Mouse (Mus musculus) CH12.LX (cell line): Measurements from ENCODE around the gene Col24a1. TPM values are rescaled to one million over a fixed set of nuclear protein-coding genes. Genes with fewer than 3 reads are reported as not detected.
A peak's percentile ranks its signal among the peaks of the same experiment; 100 is the strongest.

ENCODE experiments used
- DNase-seq: peaks from one replicate; pipeline ENCODE4 v3.0.0-alpha.2; 2013; ENCODE audit errors: extremely low read depth
- H3K27ac ChIP-seq: 2 replicates; pipeline ENCODE4 v1.5.1; 2012; ENCODE audit warnings: low read depth, mild to moderate bottlenecking, control low read depth, moderate library complexity; ENCODE audit not compliant: insufficient read depth
- H3K27me3 ChIP-seq: replicated peaks from 2 replicates; pipeline ENCODE3; 2012; ENCODE audit warnings: inconsistent platforms
- H3K36me3 ChIP-seq, 2 experiments: replicated peaks in 1 of 2; 2 replicates each; pipeline versions ENCODE3 to v1.6.1; 2012; ENCODE audit warnings: inconsistent platforms in 1 of 2, low read length in 1 of 2, mild to moderate bottlenecking in 1 of 2, mixed read lengths in 1 of 2, moderate library complexity in 1 of 2; ENCODE audit not compliant: control insufficient read depth in 1 of 2, insufficient read depth in 1 of 2
- H3K4me1 ChIP-seq, 2 experiments: 2 replicates each; pipeline ENCODE4 v1.6.1; 2012; ENCODE audit warnings: inconsistent platforms in 1 of 2, moderate library complexity in 1 of 2; ENCODE audit not compliant: insufficient read depth in 2 of 2, control insufficient read depth in 1 of 2
- H3K4me2 ChIP-seq: 2 replicates; pipeline ENCODE4 v1.6.1; 2012; ENCODE audit warnings: low read depth, mild to moderate bottlenecking, control low read depth; ENCODE audit not compliant: poor library complexity, insufficient read depth, severe bottlenecking
- H3K4me3 ChIP-seq, 3 experiments: fragments of 150-350 bp in 1 of 3; sonication (generic) in 1 of 3; replicated peaks in 1 of 3; 2 replicates each; pipeline versions ENCODE3 to v1.5.1; 2011 to 2012; ENCODE audit warnings: low read depth in 2 of 3, low read length in 2 of 3, mild to moderate bottlenecking in 2 of 3, moderate library complexity in 2 of 3, control low read depth in 1 of 3, improper control_type of control experiment in 1 of 3, inconsistent platforms in 1 of 3, mixed read lengths in 1 of 3; ENCODE audit not compliant: poor library complexity in 1 of 3
- H3K79me2 ChIP-seq: replicated peaks from 2 replicates; pipeline ENCODE4 v1.6.1; 2012; ENCODE audit warnings: mild to moderate bottlenecking, moderate library complexity; ENCODE audit not compliant: control insufficient read depth, poor library complexity, insufficient read depth, severe bottlenecking; ENCODE audit errors: extremely low read depth
- H3K9ac ChIP-seq: 2 replicates; pipeline ENCODE4 v1.6.1; 2012; ENCODE audit warnings: low read depth, mild to moderate bottlenecking, control low read depth, moderate library complexity; ENCODE audit not compliant: insufficient read depth
- H3K9me3 ChIP-seq: replicated peaks from 2 replicates; pipeline ENCODE3; 2012; ENCODE audit warnings: low read length, inconsistent platforms, mixed read lengths
- CHD2 ChIP-seq: IDR thresholded peaks from 2 replicates; pipeline ENCODE4 v1.6.1; 2011; ENCODE audit warnings: low read length, improper control_type of control experiment
- CTCF ChIP-seq, 2 experiments: IDR thresholded peaks in 1 of 2; conservative IDR thresholded peaks in 1 of 2; 2 replicates each; pipeline ENCODE4 v1.5.1; 2011 to 2012; ENCODE audit warnings: low read depth in 2 of 2, low read length in 2 of 2, improper control_type of control experiment in 1 of 2, inconsistent platforms in 1 of 2, mild to moderate bottlenecking in 1 of 2, moderate library complexity in 1 of 2
- ELF1 ChIP-seq: IDR thresholded peaks from 2 replicates; pipeline ENCODE4 v1.6.1; 2014; ENCODE audit warnings: low read depth, mild to moderate bottlenecking, inconsistent platforms, low read length, improper control_type of control experiment
- HCFC1 ChIP-seq: IDR thresholded peaks from 2 replicates; pipeline ENCODE4 v1.6.1; 2012; ENCODE audit warnings: low read depth, mild to moderate bottlenecking, inconsistent platforms, low read length, improper control_type of control experiment
- JUND ChIP-seq: conservative IDR thresholded peaks from 2 replicates; pipeline ENCODE4 v1.6.1; 2011; ENCODE audit warnings: low read depth, low read length, improper control_type of control experiment
- MAFK ChIP-seq: IDR thresholded peaks from 2 replicates; pipeline ENCODE4 v1.6.1; 2011; ENCODE audit warnings: low read length, improper control_type of control experiment; ENCODE audit not compliant: insufficient replicate concordance
- MEF2A ChIP-seq: IDR thresholded peaks from 2 replicates; pipeline ENCODE4 v1.6.1; 2014; ENCODE audit warnings: low read depth, mild to moderate bottlenecking, inconsistent platforms, low read length, improper control_type of control experiment, borderline replicate concordance
- NRF1 ChIP-seq: IDR thresholded peaks from 2 replicates; pipeline ENCODE4 v1.6.1; 2014; ENCODE audit warnings: low read depth, mild to moderate bottlenecking, inconsistent platforms, low read length, improper control_type of control experiment, moderate library complexity
- POLR2A ChIP-seq: IDR thresholded peaks from 2 replicates; pipeline ENCODE4 v1.6.1; 2011; ENCODE audit warnings: low read depth, mild to moderate bottlenecking, improper control_type of control experiment, low read length
- POLR2AphosphoS2 ChIP-seq: IDR thresholded peaks from 2 replicates; pipeline ENCODE4 v1.6.1; 2011; ENCODE audit warnings: low read depth, low read length, improper control_type of control experiment
- RAD21 ChIP-seq: IDR thresholded peaks from 2 replicates; pipeline ENCODE4 v1.6.1; 2011; ENCODE audit warnings: low read depth, mild to moderate bottlenecking, low read length, improper control_type of control experiment, moderate library complexity
- SIN3A ChIP-seq: IDR thresholded peaks from 2 replicates; pipeline ENCODE4 v1.6.1; 2012; ENCODE audit warnings: low read length, improper control_type of control experiment, inconsistent platforms
- TBP ChIP-seq: conservative IDR thresholded peaks from 2 replicates; pipeline ENCODE4 v1.6.1; 2011; ENCODE audit warnings: low read depth, low read length, improper control_type of control experiment
- UBTF ChIP-seq: IDR thresholded peaks from 2 replicates; pipeline ENCODE4 v1.6.1; 2012; ENCODE audit warnings: low read depth, mild to moderate bottlenecking, inconsistent platforms, low read length, improper control_type of control experiment, moderate library complexity
- USF1 ChIP-seq: IDR thresholded peaks from 2 replicates; pipeline ENCODE4 v1.6.1; 2014; ENCODE audit warnings: low read depth, mild to moderate bottlenecking, inconsistent platforms, low read length, improper control_type of control experiment
- ZKSCAN1 ChIP-seq: IDR thresholded peaks from 2 replicates; pipeline ENCODE4 v1.6.1; 2012; ENCODE audit warnings: low read depth, inconsistent platforms, low read length, improper control_type of control experiment, borderline replicate concordance
- ZMIZ1 ChIP-seq: IDR thresholded peaks from 2 replicates; pipeline ENCODE4 v1.6.1; 2012; ENCODE audit warnings: low read depth, mild to moderate bottlenecking, inconsistent platforms, low read length, improper control_type of control experiment
- dilution Hi-C: fragments of 300-500 bp; cut with MboI; formaldehyde crosslinking; loops from 2 replicates; pipeline ENCODE4 v1.14.3; 2020; ENCODE audit warnings: low sequenced_read_pairs; ENCODE audit not compliant: extremely low pct_unique_long_range_greater_than_20kb, extremely low pct_ligation_motif_present
- in situ Hi-C: fragments of 300-500 bp; cut with MboI; formaldehyde crosslinking; loops from 3 replicates; pipeline ENCODE4 v1.14.3; 2019; ENCODE audit warnings: low sequenced_read_pairs, low pct_ligation_motif_present, low pct_unique_long_range_greater_than_20kb, mixed read lengths
- polyA plus RNA-seq: library from polyadenylated mRNA; unstranded; fragments of >175 nt; gene quantifications from 2 replicates; pipeline ENCODE4 v1.2.1, GENCODE M21; 2012; ENCODE audit warnings: low read depth; ENCODE audit not compliant: insufficient read length
- total RNA-seq, 2 experiments: library from RNA; depleted of rRNA; stranded (reverse); fragments of 300-350 nt in 1 of 2; fragments of >200 nt in 1 of 2; gene quantifications; 2 replicates each; pipeline ENCODE4 v1.2.3; 2012 to 2014

Gene Col24a1
- total and polyA plus RNA-seq, 3 experiments: 0.10 TPM; not detected in 2

GRCm38 (mm10) chr3:145560117-145560516 lies 267.8 kb downstream of the Col24a1 start:
- in situ Hi-C loops: no loop called here
- no peak for TF ChIP-seq ZKSCAN1
- no peak for TF ChIP-seq ELF1
- no peak for TF ChIP-seq TBP

GRCm38 (mm10) chr3:145574468-145574867 lies 282.2 kb downstream of the Col24a1 start:
- in situ Hi-C loops: no loop called here
- dilution Hi-C loops: no loop called here

More at GRCm38 (mm10) chr3:145560117-145560516, 267.8 kb downstream of the Col24a1 start:
- no peaks in the 10 kb centered on the region for H3K36me3 ChIP-seq
- no peaks in the 10 kb centered on the region for H3K79me2 ChIP-seq
- DNase-seq: no peak
- no peaks in the 10 kb centered on the region for H3K27me3 ChIP-seq
- H3K27ac ChIP-seq: no peak overlapping the region
- H3K9ac ChIP-seq: no peak overlapping the region
- dilution Hi-C loops: no loop called here
- no peaks in the 10 kb centered on the region; a peak in 1 of 4 replicates for H3K4me1 ChIP-seq
- no peak overlapping the region for H3K4me3 ChIP-seq
- peaks cover 17% of the 10 kb centered on the region for H3K9me3 ChIP-seq
- no peak overlapping the region for H3K4me2 ChIP-seq

DNA sequence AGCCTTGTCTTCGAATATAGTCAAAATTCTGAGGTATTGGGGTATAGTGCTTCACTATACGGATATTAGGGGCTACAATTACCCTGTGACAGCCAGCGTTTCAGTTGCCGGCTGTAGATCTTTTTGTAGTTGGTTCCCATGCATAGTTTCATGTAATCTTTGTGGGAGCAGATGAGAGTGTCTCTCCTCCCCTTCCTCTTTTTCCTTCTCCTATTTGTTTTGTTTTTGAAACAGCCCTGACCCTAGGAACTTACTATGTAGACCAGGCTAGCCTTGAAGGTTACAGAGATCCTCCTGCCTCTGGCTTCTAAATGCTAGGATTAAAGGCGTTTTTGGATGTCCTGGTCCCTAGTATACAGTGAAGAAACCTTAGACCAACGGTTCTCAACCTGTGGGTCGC lies 283.1 kb downstream of the Col24a1 start:
- no peak overlapping the region for H3K27ac ChIP-seq

More at GRCm38 (mm10) chr3:145574468-145574867, 282.2 kb downstream of the Col24a1 start:
- Histone ChIP-seq H3K79me2 (peaks cover 12% of the 10 kb centered on the region), H3K9ac (no peak overlapping the region), H3K4me2 (no peak overlapping the region), H3K4me1 (peaks cover 4 to 21% of the 10 kb centered on the region in 2 experiments; a peak in 2 of 4 replicates), H3K9me3 (no peaks in the 10 kb centered on the region), H3K27me3 (no peaks in the 10 kb centered on the region), H3K36me3 (peaks cover 15 to 20% of the 10 kb centered on the region in 2 experiments), H3K4me3 (no peak overlapping the region), H3K27ac (no peak overlapping the region)
- peak; percentile 71; the same call in 1 of the 2 replicates for TF ChIP-seq MAFK
- TF ChIP-seq POLR2A: no peak
- no peak for TF ChIP-seq JUND
- DNase-seq: no peak

More for the DNA sequence above, 283.1 kb downstream of the Col24a1 start:
- H3K4me2 ChIP-seq: peak overlapping the region; percentile 18; the same call in 1 of the 2 replicates
- DNase-seq: no peak
- no peaks in the 10 kb centered on the region for H3K27me3 ChIP-seq
- peaks cover 4 to 24% of the 10 kb centered on the region in 2 experiments; a peak in 2 of 4 replicates for H3K4me1 ChIP-seq
- peaks cover 12% of the 10 kb centered on the region for H3K79me2 ChIP-seq
- H3K4me3 ChIP-seq: no peak overlapping the region
- TF ChIP-seq HCFC1: no peak
- no peak for TF ChIP-seq USF1
- no peak for TF ChIP-seq POLR2AphosphoS2
- no peak for TF ChIP-seq CHD2
- no peak for TF ChIP-seq ZMIZ1
- TF ChIP-seq MEF2A: no peak
- TF ChIP-seq POLR2A: no peak
- no peak for TF ChIP-seq RAD21
- TF ChIP-seq NRF1: no peak
- TF ChIP-seq UBTF: no peak
- TF ChIP-seq MAFK: no peak
- no peak for TF ChIP-seq CTCF (conservative IDR thresholded peaks at IDR 0.05 in 1 of 2, IDR thresholded peaks at IDR 0.05 in 1 of 2; ENCODE audit: low read depth in 2 of 2, low read length in 2 of 2)
- no peak for TF ChIP-seq SIN3A
- TF ChIP-seq, all 38 proteins: peak for 0
- no peaks in the 10 kb centered on the region for H3K9me3 ChIP-seq
- in situ Hi-C loops (no loop called here), dilution Hi-C loops (no loop called here)
- peaks cover 19 to 28% of the 10 kb centered on the region in 2 experiments for H3K36me3 ChIP-seq
- H3K9ac ChIP-seq: no peak overlapping the region
